Mouse (Mus musculus): ENCODE data around the gene Alpk1. TPM values are rescaled to one million over a fixed set of nuclear protein-coding genes. Genes with fewer than 3 reads are reported as not detected.

The Alpk1 gene
- polyA plus RNA-seq, 1 experiment from 2014 or later: 1.3 TPM

- Histone ChIP-seq H3K9me3 (ENCODE audit: control insufficient read depth, low read length) (no peaks in the 10 kb centered on the region), H3K9ac (ENCODE audit: low read length) (peak overlapping the region; percentile 13; the same call in 1 of the 2 replicates), H3K4me1 (replicated peaks; ENCODE audit: control insufficient read depth, insufficient read depth, low read length) (peaks cover 28% of the 10 kb centered on the region), H3K36me3 (ENCODE audit: control insufficient read depth, insufficient read depth, low read length) (no peaks in the 10 kb centered on the region), H3K4me2 (ENCODE audit: low read depth, low read length, severe bottlenecking) (peak overlapping the region; percentile 71), H3K27me3 (ENCODE audit: control insufficient read depth, insufficient read depth, low read length) (peaks cover 74% of the 10 kb centered on the region), H3K27ac (ENCODE audit: low read depth, low read length) (no peak overlapping the region; the same call in 1 of the 2 replicates), H3K4me3 (ENCODE audit: low read depth, low read length) (no peak overlapping the region)
- ATAC-seq (replicated peaks; ENCODE audit: low FRiP score) (no peak), DNase-seq (ENCODE audit: low spot score) (no peak)
- 2% methylated on average over 17 of the region's 17 CpGs for WGBS
These were observed 149.5 kb downstream of the Alpk1 start for GRCm38 (mm10) chr3:127630735-127631372.

GRCm38 (mm10) chr3:127630190-127630589 is 150.1 kb downstream of the Alpk1 start:
- peak; percentile 56 for DNase-seq (ENCODE audit: low spot score)
- no peak for ATAC-seq (replicated peaks; ENCODE audit: low FRiP score)
- peaks cover 30% of the 10 kb centered on the region for H3K4me1 ChIP-seq (replicated peaks; ENCODE audit: control insufficient read depth, insufficient read depth, low read length)

DNA sequence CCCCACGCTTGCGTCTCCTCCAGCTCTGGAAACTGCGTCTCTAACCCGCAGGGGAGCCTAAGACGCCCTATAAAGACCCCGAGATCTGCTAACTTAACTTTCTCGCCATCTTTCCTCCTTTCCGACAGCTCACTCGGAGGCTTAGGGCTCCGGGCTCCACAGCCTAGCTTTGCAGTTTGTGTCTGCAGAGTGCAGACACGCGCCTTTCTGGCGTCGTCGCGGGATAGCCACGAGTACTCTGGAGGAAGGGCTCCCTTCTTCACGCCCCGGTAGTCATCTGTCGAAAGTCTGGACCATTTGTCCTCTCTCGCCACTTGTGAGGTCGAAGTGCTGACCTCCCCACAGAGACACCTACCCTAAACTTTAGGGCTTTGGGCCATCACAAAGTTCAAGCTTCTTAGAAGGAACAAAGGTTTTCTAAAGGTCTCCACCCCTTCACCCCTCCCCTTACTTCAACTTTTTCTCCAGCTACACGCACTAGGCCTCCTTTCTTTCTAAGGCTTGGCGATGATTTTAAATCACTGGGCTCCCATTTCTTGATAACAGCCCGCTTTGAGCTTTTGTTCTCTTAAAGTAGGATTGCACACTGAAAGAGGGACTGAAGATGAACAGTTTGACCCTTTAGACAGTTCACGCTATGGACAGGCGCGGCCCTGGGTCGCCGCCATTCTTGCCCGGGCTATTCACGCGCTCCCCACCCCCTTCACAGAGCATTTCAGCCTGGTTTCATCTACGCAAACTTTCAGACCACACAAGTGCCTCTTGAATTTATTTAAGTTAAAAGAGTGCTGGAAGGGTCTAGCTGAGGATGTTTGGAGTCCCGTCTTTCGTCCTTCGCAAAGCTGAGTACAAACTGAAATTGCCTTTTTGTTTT is 151.8 kb downstream of the Alpk1 start:
- peaks cover 30% of the 10 kb centered on the region for H3K4me1 ChIP-seq (replicated peaks; ENCODE audit: control insufficient read depth, insufficient read depth, low read length)
- H3K27me3 ChIP-seq (ENCODE audit: control insufficient read depth, insufficient read depth, low read length): peaks cover 67% of the 10 kb centered on the region
- peak overlapping the region; percentile 39 for H3K9ac ChIP-seq (ENCODE audit: low read length)
- ATAC-seq (replicated peaks; ENCODE audit: low FRiP score) (no peak), DNase-seq (ENCODE audit: low spot score) (peak; percentile 68)
- H3K36me3 ChIP-seq (ENCODE audit: control insufficient read depth, insufficient read depth, low read length): no peaks in the 10 kb centered on the region
- H3K27ac ChIP-seq (ENCODE audit: low read depth, low read length): 0 out of 2 replicates have a peak overlapping the region, but pooled peaks have one; percentile 54
- H3K9me3 ChIP-seq (ENCODE audit: control insufficient read depth, low read length): no peaks in the 10 kb centered on the region
- WGBS: under 1% methylated on average over 37 of the region's 37 CpGs
- H3K4me3 ChIP-seq (ENCODE audit: low read depth, low read length): no peak overlapping the region; the same call in 1 of the 2 replicates
- peak overlapping the region; percentile 28 for H3K4me2 ChIP-seq (ENCODE audit: low read depth, low read length, severe bottlenecking)

More at GRCm38 (mm10) chr3:127630190-127630589, 150.1 kb downstream of the Alpk1 start:
- Histone ChIP-seq H3K9me3 (ENCODE audit: control insufficient read depth, low read length) (no peaks in the 10 kb centered on the region), H3K4me2 (ENCODE audit: low read depth, low read length, severe bottlenecking) (no peak overlapping the region), H3K27ac (ENCODE audit: low read depth, low read length) (no peak overlapping the region), H3K4me3 (ENCODE audit: low read depth, low read length) (no peak overlapping the region), H3K9ac (ENCODE audit: low read length) (no peak overlapping the region), H3K27me3 (ENCODE audit: control insufficient read depth, insufficient read depth, low read length) (peaks cover 73% of the 10 kb centered on the region), H3K36me3 (ENCODE audit: control insufficient read depth, insufficient read depth, low read length) (no peaks in the 10 kb centered on the region)
- WGBS: 0% methylated on average over 1 of the region's 1 CpGs

DNA sequence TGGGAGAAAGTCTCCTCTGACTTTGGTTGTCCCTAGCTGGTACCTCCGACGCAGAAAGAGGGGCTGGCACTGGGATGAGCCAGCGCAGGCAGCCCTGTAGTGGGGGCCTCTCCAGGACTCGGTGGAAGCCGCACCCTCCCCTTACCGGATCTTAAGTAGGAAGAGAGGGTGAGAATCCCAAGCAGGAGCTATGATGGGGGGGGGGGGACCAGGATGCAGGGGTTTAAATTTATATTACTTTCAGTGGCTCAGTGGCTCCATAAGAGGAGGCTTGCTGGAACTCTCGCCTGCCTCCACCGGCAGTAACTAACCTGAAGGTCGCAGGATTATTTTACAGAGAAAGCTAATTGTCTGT is 152.4 kb downstream of the Alpk1 start:
- ATAC-seq (replicated peaks; ENCODE audit: low FRiP score) (no peak), DNase-seq (ENCODE audit: low spot score) (no peak)
- 0% methylated on average over 9 of the region's 9 CpGs for WGBS
- peak overlapping the region; percentile 6; the same call in 1 of the 2 replicates for H3K4me3 ChIP-seq (ENCODE audit: low read depth, low read length)
- no peaks in the 10 kb centered on the region for H3K9me3 ChIP-seq (ENCODE audit: control insufficient read depth, low read length)
- H3K9ac ChIP-seq (ENCODE audit: low read length): peak overlapping the region; percentile 39
- H3K27ac ChIP-seq (ENCODE audit: low read depth, low read length): peak overlapping the region; percentile 54; the same call in 1 of the 2 replicates
- H3K4me2 ChIP-seq (ENCODE audit: low read depth, low read length, severe bottlenecking): peak overlapping the region; percentile 28
- peaks cover 63% of the 10 kb centered on the region for H3K27me3 ChIP-seq (ENCODE audit: control insufficient read depth, insufficient read depth, low read length)
- peaks cover 30% of the 10 kb centered on the region for H3K4me1 ChIP-seq (replicated peaks; ENCODE audit: control insufficient read depth, insufficient read depth, low read length)
- no peaks in the 10 kb centered on the region for H3K36me3 ChIP-seq (ENCODE audit: control insufficient read depth, insufficient read depth, low read length)

GRCm38 (mm10) chr3:127627151-127627955 is 153.0 kb downstream of the Alpk1 start:
- Histone ChIP-seq H3K4me1 (replicated peaks; ENCODE audit: control insufficient read depth, insufficient read depth, low read length) (peaks cover 29% of the 10 kb centered on the region), H3K9me3 (ENCODE audit: control insufficient read depth, low read length) (no peaks in the 10 kb centered on the region), H3K4me2 (ENCODE audit: low read depth, low read length, severe bottlenecking) (peak overlapping the region; percentile 28), H3K27me3 (ENCODE audit: control insufficient read depth, insufficient read depth, low read length) (peaks cover 57% of the 10 kb centered on the region), H3K9ac (ENCODE audit: low read length) (peak overlapping the region; percentile 39), H3K27ac (ENCODE audit: low read depth, low read length) (peak overlapping the region; percentile 54; the same call in 1 of the 2 replicates), H3K4me3 (ENCODE audit: low read depth, low read length) (peak overlapping the region; percentile 6; the same call in 1 of the 2 replicates), H3K36me3 (ENCODE audit: control insufficient read depth, insufficient read depth, low read length) (no peaks in the 10 kb centered on the region)
- DNase-seq (ENCODE audit: low spot score): peak; percentile 75
- WGBS: under 1% methylated on average over 28 of the region's 28 CpGs
- ATAC-seq (replicated peaks; ENCODE audit: low FRiP score): peak; percentile 37

DNA sequence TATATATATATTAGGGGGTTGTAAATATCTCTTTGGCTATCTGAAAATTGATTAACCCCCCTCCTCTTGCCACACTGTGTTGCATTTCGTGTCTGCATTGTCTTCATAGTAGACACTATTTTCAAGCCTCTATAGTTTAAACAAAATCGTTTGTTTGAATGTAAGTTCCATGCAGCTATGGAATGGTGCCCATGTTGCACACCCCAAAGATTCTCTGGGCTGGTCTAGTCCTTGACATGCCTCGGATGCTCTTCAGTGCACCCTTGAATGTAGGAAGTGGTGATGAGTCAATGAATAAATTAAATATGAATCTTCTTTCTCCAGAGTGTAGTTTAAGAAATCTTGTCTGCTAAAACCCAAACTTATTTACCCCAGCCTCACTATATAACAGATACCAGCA is 153.8 kb downstream of the Alpk1 start:
- WGBS: under 1% methylated on average over 3 of the region's 3 CpGs
- Histone ChIP-seq H3K27ac (ENCODE audit: low read depth, low read length) (0 out of 2 replicates have a peak overlapping the region, but pooled peaks have one; percentile 44), H3K4me3 (ENCODE audit: low read depth, low read length) (no peak overlapping the region), H3K4me2 (ENCODE audit: low read depth, low read length, severe bottlenecking) (no peak overlapping the region), H3K9ac (ENCODE audit: low read length) (no peak overlapping the region), H3K27me3 (ENCODE audit: control insufficient read depth, insufficient read depth, low read length) (peaks cover 49% of the 10 kb centered on the region), H3K36me3 (ENCODE audit: control insufficient read depth, insufficient read depth, low read length) (no peaks in the 10 kb centered on the region), H3K4me1 (replicated peaks; ENCODE audit: control insufficient read depth, insufficient read depth, low read length) (peaks cover 28% of the 10 kb centered on the region), H3K9me3 (ENCODE audit: control insufficient read depth, low read length) (no peaks in the 10 kb centered on the region)
- ATAC-seq (replicated peaks; ENCODE audit: low FRiP score) (no peak), DNase-seq (ENCODE audit: low spot score) (no peak)

DNA sequence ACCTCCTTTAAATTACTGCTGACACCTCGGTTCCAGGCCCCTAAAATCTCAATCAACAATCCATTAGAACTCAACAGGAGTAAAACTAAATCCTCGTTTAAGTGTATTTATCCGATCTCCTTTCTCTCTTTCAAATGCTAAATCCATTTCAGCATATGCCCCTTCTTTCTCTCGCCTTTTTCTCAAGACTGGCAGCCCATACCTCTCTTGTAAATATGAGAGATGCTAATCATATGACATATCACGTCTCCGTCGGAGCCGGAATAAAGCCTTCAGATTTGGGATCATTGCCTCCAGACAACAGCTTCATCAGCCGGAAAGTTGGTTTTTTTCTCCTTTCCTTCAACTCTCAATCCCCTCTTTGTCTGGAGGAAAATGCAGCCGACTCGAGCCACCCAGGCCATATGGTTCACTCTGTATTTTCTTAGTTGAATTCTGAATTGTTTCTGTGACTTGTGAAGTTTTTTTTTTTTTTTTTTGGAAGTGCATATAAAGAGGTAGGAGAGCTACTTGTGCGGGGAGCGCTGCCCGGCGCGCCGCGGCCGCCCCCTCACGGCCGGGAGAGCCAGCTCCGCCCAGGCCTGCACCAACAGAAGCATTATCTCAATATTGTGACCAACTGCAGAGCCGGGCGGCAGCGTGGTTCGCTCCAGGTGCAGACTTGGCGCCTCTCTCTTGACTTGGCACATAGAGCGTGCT is 154.5 kb downstream of the Alpk1 start:
- H3K27ac ChIP-seq (ENCODE audit: low read depth, low read length): peak overlapping the region; percentile 44
- no peaks in the 10 kb centered on the region for H3K9me3 ChIP-seq (ENCODE audit: control insufficient read depth, low read length)
- H3K36me3 ChIP-seq (ENCODE audit: control insufficient read depth, insufficient read depth, low read length): no peaks in the 10 kb centered on the region
- H3K4me1 ChIP-seq (replicated peaks; ENCODE audit: control insufficient read depth, insufficient read depth, low read length): peaks cover 28% of the 10 kb centered on the region
- DNase-seq (ENCODE audit: low spot score): peak; percentile 84
- peak; percentile 77 for ATAC-seq (replicated peaks; ENCODE audit: low FRiP score)
- under 1% methylated on average over 28 of the region's 28 CpGs for WGBS
- peaks cover 43% of the 10 kb centered on the region for H3K27me3 ChIP-seq (ENCODE audit: control insufficient read depth, insufficient read depth, low read length)
- H3K9ac ChIP-seq (ENCODE audit: low read length): no peak overlapping the region
- peak overlapping the region; percentile 43 for H3K4me2 ChIP-seq (ENCODE audit: low read depth, low read length, severe bottlenecking)
- peak overlapping the region; percentile 19 for H3K4me3 ChIP-seq (ENCODE audit: low read depth, low read length)
